Mouse (Mus musculus) G1E (cell line): ENCODE results near the gene Ddi2.

Experiments
- CTCF ChIP-seq: IDR thresholded peaks from 2 replicates; pipeline ENCODE4 v1.5.1; 2012; ENCODE audit warnings: low read depth, low read length, inconsistent platforms, mixed read lengths
- GATA2 ChIP-seq: IDR thresholded peaks from 2 replicates; pipeline ENCODE4 v1.6.1; 2012; ENCODE audit warnings: low read depth, low read length, inconsistent platforms, borderline replicate concordance
- TAL1 ChIP-seq: conservative IDR thresholded peaks from 2 replicates; pipeline ENCODE4 v1.6.1; 2012; ENCODE audit warnings: low read depth, low read length, inconsistent platforms, mixed read lengths

GRCm38 (mm10) chr4:141656932-141657331, 66.3 kb downstream of the Ddi2 start:
- TF ChIP-seq CTCF (no peak), TAL1 (no peak), GATA2 (no peak)
